In the genomic region with DNA sequence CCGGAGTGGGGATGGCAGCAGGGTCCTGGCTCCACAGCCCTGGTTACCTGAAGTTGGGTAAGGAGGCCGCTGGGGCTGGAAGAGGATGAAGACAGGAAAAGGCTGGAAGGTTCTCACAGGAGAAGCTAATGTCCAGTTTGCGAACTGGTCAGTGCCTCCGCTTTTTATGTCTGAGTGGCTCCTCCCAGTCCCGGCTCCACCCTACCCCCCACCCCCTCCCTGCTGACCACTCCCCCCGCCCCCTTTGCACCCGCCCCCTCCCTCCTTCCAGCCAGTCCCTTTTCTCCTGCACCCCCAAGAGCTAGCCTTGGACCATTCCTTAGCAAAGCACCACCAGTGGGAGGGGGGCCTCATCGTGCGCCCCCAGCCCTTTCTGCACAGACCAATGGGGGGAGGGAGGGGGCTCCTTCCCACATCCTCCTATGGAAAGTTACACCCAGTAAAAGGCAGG, we compare ENCODE assay signal across 10 mouse cellular contexts. TPM values are rescaled to one million over a fixed set of nuclear protein-coding genes. Genes with fewer than 3 reads are reported as not detected.
DNase-seq lines count a peak whose midpoint lies in the region; ATAC-seq and TF ChIP-seq lines count a peak whose summit lies in the region.
"Had no signal": no experiment of that assay in that cellular context is flagged by ENCODE, and none has a peak within 500 bp of the region (broad histone marks: within the 10 kb centered on the region; RNA-seq: fewer than 3 reads in every experiment).

No protein-coding gene starts in this region.

- 3% methylated on average over 8 of the region's 9 CpGs for WGBS in kidney, embryonic 15.5 days
- 7% methylated on average over 5 of the region's 9 CpGs for WGBS in embryonic facial prominence, embryonic 14.5 days
- 16% methylated on average over 5 of the region's 9 CpGs for WGBS in hindbrain, postnatal 0 days
- 3% methylated on average over 6 of the region's 9 CpGs for WGBS in neural tube, embryonic 11.5 days

- peak overlapping the region; percentile 61 for H3K4me3 ChIP-seq in kidney, embryonic 15.5 days (replicated peaks)
- H3K4me3 ChIP-seq in embryonic facial prominence, embryonic 14.5 days (ENCODE audit: low read depth, low read length): peak overlapping the region; percentile 61
- peak overlapping the region; percentile 30 for H3K4me3 ChIP-seq in hindbrain, postnatal 0 days (ENCODE audit: low read length)
- peak overlapping the region; percentile 43 for H3K4me3 ChIP-seq in neural tube, embryonic 11.5 days (ENCODE audit: low read depth, low read length)

- peak overlapping the region; percentile 71 for H3K9ac ChIP-seq in kidney, embryonic 15.5 days
- H3K9ac ChIP-seq in embryonic facial prominence, embryonic 14.5 days (ENCODE audit: low read depth, low read length): peak overlapping the region; percentile 93
- no peak overlapping the region for H3K9ac ChIP-seq in hindbrain, postnatal 0 days (replicated peaks; ENCODE audit: low read length)
- peak overlapping the region; percentile 31; the same call in 1 of the 2 replicates for H3K9ac ChIP-seq in neural tube, embryonic 11.5 days (ENCODE audit: low read length)

- peaks cover 26% of the 10 kb centered on the region for H3K36me3 ChIP-seq in kidney, embryonic 15.5 days
- H3K36me3 ChIP-seq in embryonic facial prominence, embryonic 14.5 days (ENCODE audit: control insufficient read depth, insufficient read depth, low read length): peaks cover 33% of the 10 kb centered on the region
- H3K36me3 ChIP-seq in hindbrain, postnatal 0 days (ENCODE audit: insufficient read depth, low read length): no peaks in the 10 kb centered on the region
- no peaks in the 10 kb centered on the region for H3K36me3 ChIP-seq in neural tube, embryonic 11.5 days (ENCODE audit: control insufficient read depth, insufficient read depth, low read length)
- H3K36me3 ChIP-seq: G1E had no signal

- H3K4me2 ChIP-seq in kidney, embryonic 15.5 days: peak overlapping the region; percentile 78
- H3K4me2 ChIP-seq in embryonic facial prominence, embryonic 14.5 days (ENCODE audit: low read depth, low read length): peak overlapping the region; percentile 67
- H3K4me2 ChIP-seq in hindbrain, postnatal 0 days (ENCODE audit: low read depth, low read length): peak overlapping the region; percentile 47; the same call in 1 of the 2 replicates
- H3K4me2 ChIP-seq in neural tube, embryonic 11.5 days (ENCODE audit: low read depth): peak overlapping the region; percentile 48

- no peak for TF ChIP-seq CTCF in hindbrain, postnatal 0 days (IDR thresholded peaks at IDR 0.05; ENCODE audit: low read depth)

- DNase-seq in kidney, postnatal 25 days: no peak
- DNase-seq in embryonic facial prominence, embryonic 14.5 days (ENCODE audit: low spot score): peak; percentile 91
- DNase-seq in hindbrain, postnatal 0 days (ENCODE audit: low spot score): no peak
- DNase-seq in neural tube, embryonic 11.5 days (ENCODE audit: low spot score): peak; percentile 55
- DNase-seq in cerebellum, postnatal 10 days: no peak
- no peak for DNase-seq in c-Kit-positive CD71-positive TER-119-positive erythroid progenitor cells, embryonic 14.5 days (ENCODE audit: low spot score)
- DNase-seq in cerebellum, adult 11 months: no peak

- no peaks in the 10 kb centered on the region for H3K9me3 ChIP-seq in kidney, embryonic 15.5 days (replicated peaks)
- no peaks in the 10 kb centered on the region for H3K9me3 ChIP-seq in embryonic facial prominence, embryonic 14.5 days (ENCODE audit: control insufficient read depth, low read length)
- H3K9me3 ChIP-seq in hindbrain, postnatal 0 days (ENCODE audit: low read length): no peaks in the 10 kb centered on the region
- H3K9me3 ChIP-seq in neural tube, embryonic 11.5 days (ENCODE audit: control insufficient read depth, low read length): no peaks in the 10 kb centered on the region

- peak; percentile 26; the same call in 1 of the 2 replicates for ATAC-seq in kidney, embryonic 15.5 days (replicated peaks; ENCODE audit: low FRiP score)
- ATAC-seq in embryonic facial prominence, embryonic 14.5 days (ENCODE audit: low read depth): peak; percentile 11; the same call in 1 of the 2 replicates
- no peak for ATAC-seq in hindbrain, postnatal 0 days
- ATAC-seq in neural tube, embryonic 11.5 days (ENCODE audit: insufficient read depth, low FRiP score, low TSS enrichment): no peak

- peak overlapping the region; percentile 93 for H3K27ac ChIP-seq in kidney, embryonic 15.5 days
- H3K27ac ChIP-seq in embryonic facial prominence, embryonic 14.5 days (replicated peaks; ENCODE audit: low read depth, low read length): peak overlapping the region; percentile 95
- no peak overlapping the region for H3K27ac ChIP-seq in hindbrain, postnatal 0 days
- H3K27ac ChIP-seq in neural tube, embryonic 11.5 days (ENCODE audit: low read depth, low read length): no peak overlapping the region

- peaks cover 92% of the 10 kb centered on the region for H3K27me3 ChIP-seq in kidney, embryonic 15.5 days
- peaks cover 81% of the 10 kb centered on the region for H3K27me3 ChIP-seq in embryonic facial prominence, embryonic 14.5 days (replicated peaks; ENCODE audit: control insufficient read depth, insufficient read depth, low read length)
- peaks cover 78% of the 10 kb centered on the region for H3K27me3 ChIP-seq in hindbrain, postnatal 0 days (ENCODE audit: insufficient read depth, low read length)
- peaks cover 83% of the 10 kb centered on the region for H3K27me3 ChIP-seq in neural tube, embryonic 11.5 days (ENCODE audit: control insufficient read depth, insufficient read depth, low read length)

- H3K4me1 ChIP-seq in kidney, embryonic 15.5 days: peaks cover 67% of the 10 kb centered on the region
- H3K4me1 ChIP-seq in embryonic facial prominence, embryonic 14.5 days (ENCODE audit: control insufficient read depth, insufficient read depth, low read length): no peaks in the 10 kb centered on the region
- 0 out of 2 replicates have a peak, but pooled peaks cover 5% of the 10 kb centered on the region for H3K4me1 ChIP-seq in hindbrain, postnatal 0 days (ENCODE audit: insufficient read depth, low read length)
- no peaks in the 10 kb centered on the region for H3K4me1 ChIP-seq in neural tube, embryonic 11.5 days (ENCODE audit: control insufficient read depth, insufficient read depth, low read length)

RNA-seq across cellular contexts. Expression of gene Igf2, which starts 9.2 kb away (rescaled TPM):
- 693 and 696 TPM in 2 replicates for polyA plus RNA-seq in kidney, embryonic 15.5 days (2015; fragmentation: Nextera tagmentation; extraction: Ambion mirVana)
- polyA plus RNA-seq in embryonic facial prominence, embryonic 14.5 days (2014; fragmentation: Nextera tagmentation; extraction: Ambion mirVana): 1,478 and 1,518 TPM in 2 replicates
- total RNA-seq in hindbrain, postnatal 0 days (2014; rRNA removed): 262 and 308 TPM in 2 replicates
- polyA plus RNA-seq in hindbrain, postnatal 0 days (2015; fragmentation: Nextera tagmentation; extraction: Ambion mirVana): 200 and 279 TPM in 2 replicates
- 316 and 368 TPM in 2 replicates for polyA plus RNA-seq in neural tube, embryonic 11.5 days (2014; fragmentation: Nextera tagmentation; extraction: Ambion mirVana)
- polyA plus RNA-seq: G1E had no signal

RNA-seq across cellular contexts. Expression of gene Gm49394, which starts 12.4 kb away (rescaled TPM):
- not detected in 2 replicates for polyA plus RNA-seq in kidney, embryonic 15.5 days (2015; fragmentation: Nextera tagmentation; extraction: Ambion mirVana)
- 0.55 and 0.63 TPM in 2 replicates for polyA plus RNA-seq in embryonic facial prominence, embryonic 14.5 days (2014; fragmentation: Nextera tagmentation; extraction: Ambion mirVana)
- 0.32 and 0.68 TPM in 2 replicates for total RNA-seq in hindbrain, postnatal 0 days (2014; rRNA removed)
- polyA plus RNA-seq in hindbrain, postnatal 0 days (2015; fragmentation: Nextera tagmentation; extraction: Ambion mirVana): not detected in 2 replicates
- polyA plus RNA-seq in neural tube, embryonic 11.5 days (2014; fragmentation: Nextera tagmentation; extraction: Ambion mirVana): not detected in 2 replicates
- total RNA-seq: heart, postnatal 10 days had no signal
- polyA plus RNA-seq: G1E had no signal

Comparison
In these comparisons a context has a peak if more than half of its experiments do, and no peak if none do; other contexts are left out.
1. ATAC-seq: peak in kidney, embryonic 15.5 days (single experiment) and embryonic facial prominence, embryonic 14.5 days (single experiment); none in hindbrain, postnatal 0 days (single experiment) and neural tube, embryonic 11.5 days (single experiment).
2. H3K27ac ChIP-seq: peak in kidney, embryonic 15.5 days (single experiment) and embryonic facial prominence, embryonic 14.5 days (single experiment); none in hindbrain, postnatal 0 days (single experiment) and neural tube, embryonic 11.5 days (single experiment).
3. DNase-seq: peak in embryonic facial prominence, embryonic 14.5 days (single experiment) and neural tube, embryonic 11.5 days (single experiment); none in kidney, postnatal 25 days (0 of 2), hindbrain, postnatal 0 days (single experiment), cerebellum, postnatal 10 days (0 of 2), c-Kit-positive CD71-positive TER-119-positive erythroid progenitor cells, embryonic 14.5 days (single experiment) and cerebellum, adult 11 months (single experiment).
4. Peak in every context shown above with its lines, with median percentiles within 50 percentile points of each other: H3K4me2 ChIP-seq and H3K4me3 ChIP-seq.